Mouse (Mus musculus) bone marrow, adult 2 months (tissue): ENCODE measurements around the gene Mfsd14b. TPM values are rescaled to one million over a fixed set of nuclear protein-coding genes. Genes with fewer than 3 reads are reported as not detected.

Source experiments
- H3K27ac ChIP-seq: fragments of 200-500 bp; 2 replicates; pipeline ENCODE4 v1.5.1; 2012; ENCODE audit warnings: low read depth, mild to moderate bottlenecking, control low read depth, inconsistent platforms, low read length; ENCODE audit not compliant: control insufficient read depth, poor library complexity, insufficient read depth
- H3K4me1 ChIP-seq: fragments of 200-500 bp; 2 replicates; pipeline ENCODE4 v1.6.1; 2011; ENCODE audit warnings: low read length; ENCODE audit not compliant: control insufficient read depth, insufficient read depth
- H3K4me3 ChIP-seq: fragments of 200-500 bp; replicated peaks from 2 replicates; pipeline ENCODE3; 2011; ENCODE audit warnings: mild to moderate bottlenecking, low read depth, low read length, control low read depth; ENCODE audit not compliant: control insufficient read depth
- CTCF ChIP-seq: fragments of 200-500 bp; IDR thresholded peaks from 2 replicates; pipeline ENCODE4 v1.5.1; 2011; ENCODE audit warnings: low read length, control low read depth; ENCODE audit not compliant: control insufficient read depth, insufficient read depth
- POLR2A ChIP-seq: fragments of 200-500 bp; IDR thresholded peaks from 2 replicates; pipeline ENCODE4 v1.6.1; 2011; ENCODE audit warnings: low read depth, mild to moderate bottlenecking, control low read depth, low read length, borderline replicate concordance; ENCODE audit not compliant: control insufficient read depth
- WGBS: fragments of 180-500 bp; shearing (Covaris S2); methylation state at CpG from one replicate; pipeline ENCODE4 v1.1.7; 2018; 5-methylcytosine and 5-hydroxymethylcytosine counted together
- polyA plus RNA-seq: library from polyadenylated mRNA; stranded (reverse); fragments of >200 nt; gene quantifications from 2 replicates; pipeline ENCODE4 v1.2.4, GENCODE M21; 2011; ENCODE audit warnings: low replicate concordance; ENCODE audit not compliant: missing spikeins, insufficient read depth, insufficient read length

Gene Mfsd14b
- polyA plus RNA-seq, 1 experiment = 13.7 TPM

DNA sequence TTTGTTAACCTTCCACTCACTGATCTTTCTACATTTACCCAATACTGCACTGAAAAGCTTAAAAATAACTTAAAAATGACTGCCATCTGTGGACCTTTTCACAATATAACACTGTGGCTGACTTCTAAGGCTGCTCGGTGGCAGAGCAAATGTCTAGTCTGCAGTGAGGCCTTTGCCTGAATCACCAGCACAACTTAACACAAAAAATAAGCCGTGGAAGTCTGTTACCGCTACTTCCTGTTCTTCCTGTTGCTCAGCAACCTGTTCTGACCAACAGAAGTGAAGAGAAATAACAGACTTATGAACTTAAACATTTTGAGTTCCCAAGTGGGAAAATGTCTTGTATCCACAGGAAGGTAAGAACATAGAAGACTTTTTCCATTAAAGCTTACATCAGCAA, 11.5 kb downstream of the Mfsd14b start:
- 16% methylated on average over 3 of the region's 3 CpGs for WGBS
- Histone ChIP-seq H3K27ac (no peak overlapping the region), H3K4me1 (peaks cover 6% of the 10 kb centered on the region), H3K4me3 (no peak overlapping the region)
- TF ChIP-seq POLR2A (no peak), CTCF (no peak)

DNA sequence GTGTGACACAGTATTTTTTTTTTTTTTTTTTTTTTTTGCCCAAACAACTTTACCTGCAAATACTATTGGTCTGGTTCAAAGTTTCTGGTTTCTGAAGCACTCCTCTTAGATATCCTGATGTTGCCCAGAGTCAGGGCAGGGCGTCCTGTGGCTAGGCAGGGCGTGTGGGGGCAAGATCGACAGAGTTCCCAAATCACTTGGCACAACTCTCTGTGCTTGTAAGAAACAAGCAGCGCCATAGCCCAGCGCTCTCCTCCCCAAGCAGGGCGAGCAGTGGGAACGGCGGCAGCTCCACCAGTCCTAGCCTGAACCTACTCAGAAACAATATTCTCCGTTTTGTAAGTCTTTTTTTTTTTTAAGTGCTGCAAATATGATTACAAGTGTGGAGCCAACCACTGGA, 12.1 kb downstream of the Mfsd14b start:
- Histone ChIP-seq H3K4me1 (peaks cover 6% of the 10 kb centered on the region), H3K27ac (no peak overlapping the region), H3K4me3 (no peak overlapping the region)
- no peak for TF ChIP-seq CTCF
- TF ChIP-seq POLR2A = no peak
- 63% methylated on average over 9 of the region's 9 CpGs for WGBS

DNA sequence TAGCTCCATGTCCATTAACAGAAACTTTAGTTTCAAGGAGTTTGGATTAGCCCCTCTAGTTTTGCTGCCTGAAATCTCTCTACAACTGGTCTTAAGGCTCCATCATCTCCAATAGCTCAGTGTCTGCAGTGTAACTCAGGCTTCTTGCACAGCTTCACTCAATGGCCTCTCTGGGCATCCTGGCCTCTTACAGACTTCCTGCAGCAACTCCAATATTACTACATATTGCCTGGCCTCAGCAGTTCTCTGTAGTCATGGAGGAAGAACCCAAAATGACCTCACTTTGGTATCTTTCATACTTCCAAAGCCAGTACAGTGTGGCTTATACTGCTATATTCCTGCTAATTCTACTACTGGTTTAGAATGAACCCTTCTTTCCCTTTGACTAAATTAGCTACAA, 15.8 kb downstream of the Mfsd14b start:
- no peak overlapping the region for H3K4me3 ChIP-seq
- no peak for TF ChIP-seq POLR2A
- TF ChIP-seq CTCF = no peak
- no peak overlapping the region for H3K27ac ChIP-seq
- H3K4me1 ChIP-seq = peaks cover 4% of the 10 kb centered on the region

DNA sequence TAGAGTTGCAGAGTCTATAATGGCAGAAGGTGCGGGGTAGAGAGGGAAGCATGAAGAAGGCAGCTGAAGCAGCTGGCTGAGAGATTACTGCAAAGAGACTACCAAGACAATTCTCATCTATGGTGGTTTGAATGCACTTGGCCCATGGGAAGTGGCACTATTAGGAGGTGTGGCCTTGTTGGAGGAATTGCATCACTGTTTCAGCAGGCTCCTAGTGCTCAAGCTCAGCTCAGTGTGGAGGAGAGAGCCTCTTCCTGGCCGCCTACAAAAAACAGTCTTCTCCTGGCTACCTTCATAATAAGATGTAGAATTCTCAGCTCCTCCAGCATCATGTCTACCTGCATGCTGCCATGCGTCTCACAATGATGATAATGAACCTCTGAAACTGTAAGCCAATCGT, 16.9 kb downstream of the Mfsd14b start:
- 81% methylated on average over 4 of the region's 4 CpGs for WGBS
- Histone ChIP-seq H3K4me1 (peaks cover 4% of the 10 kb centered on the region), H3K4me3 (no peak overlapping the region), H3K27ac (no peak overlapping the region)
- TF ChIP-seq CTCF (no peak), POLR2A (no peak)

DNA sequence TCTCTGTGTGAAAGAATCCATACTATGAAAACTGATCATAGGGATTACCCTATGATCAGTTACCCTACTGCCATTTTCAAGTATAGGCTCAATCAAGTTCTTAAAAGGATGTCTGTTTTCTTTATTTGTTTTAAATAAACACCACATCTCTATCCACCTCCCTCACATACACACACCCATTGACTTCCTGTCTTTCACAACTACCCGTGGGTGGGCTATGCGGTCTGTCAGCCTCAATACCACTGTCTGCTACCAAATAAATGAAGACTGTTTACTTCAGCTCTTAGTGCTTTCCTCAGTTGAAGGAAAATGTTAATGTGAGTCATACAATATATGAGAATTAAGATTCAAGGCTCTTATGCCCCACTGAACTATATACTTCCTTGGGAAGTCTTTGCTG, 42.8 kb downstream of the Mfsd14b start:
- WGBS = 44% methylated on average over 2 of the region's 2 CpGs
- Histone ChIP-seq H3K27ac (no peak overlapping the region), H3K4me3 (no peak overlapping the region), H3K4me1 (no peaks in the 10 kb centered on the region; the same call in 1 of the 2 replicates)
- TF ChIP-seq POLR2A = no peak
- no peak for TF ChIP-seq CTCF

DNA sequence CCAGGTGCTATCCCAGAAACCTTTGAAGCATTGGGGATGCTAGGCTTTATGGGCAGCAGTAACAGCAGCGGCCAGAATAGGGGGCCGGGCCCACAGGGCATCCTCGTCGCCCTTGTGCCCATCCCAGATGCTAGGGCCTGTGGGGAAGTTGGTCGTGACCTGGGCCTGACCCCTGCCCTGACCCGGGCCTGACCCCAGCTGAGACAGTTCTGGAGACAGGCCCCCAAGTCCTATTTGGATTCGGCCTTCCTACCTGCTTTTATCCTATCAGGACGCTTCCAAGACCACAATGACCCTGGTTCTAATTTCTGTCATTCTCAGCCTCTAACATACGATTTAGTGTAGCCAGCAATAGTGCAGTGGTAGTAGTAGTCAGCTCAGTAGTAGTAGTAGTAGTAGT, 60.1 kb downstream of the Mfsd14b start, which contains the start of gene Prss47:
Gene Prss47, minus strand, starts transcription at position 101 of the 400 bp plus-strand sequence.
- 80% methylated on average over 9 of the region's 9 CpGs for WGBS
- Histone ChIP-seq H3K27ac (no peak within 1 kb of the TSS), H3K4me3 (no peak within 1 kb of the TSS), H3K4me1 (no peaks in the 10 kb centered on the region)
- TF ChIP-seq POLR2A (no peak), CTCF (no peak)

DNA sequence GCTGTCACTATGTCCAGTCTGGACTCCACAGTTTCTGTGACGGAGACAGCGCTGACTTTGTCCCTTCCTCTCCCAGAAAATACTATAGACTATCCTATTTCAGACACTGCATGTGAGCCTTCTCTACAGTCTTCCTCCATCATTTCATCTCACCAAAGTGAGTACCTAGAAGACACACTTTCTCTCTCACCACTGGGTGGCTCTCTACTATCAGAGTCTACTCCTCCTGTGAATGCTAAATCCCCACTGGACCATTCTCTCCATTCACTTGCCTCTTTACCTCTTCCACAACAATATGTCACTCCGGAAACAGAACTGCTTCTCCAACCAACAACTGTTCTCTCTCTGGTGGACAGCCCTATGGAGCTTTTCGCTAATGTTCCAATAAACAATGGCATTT, 77.7 kb downstream of the Mfsd14b start:
- Histone ChIP-seq H3K27ac (no peak overlapping the region), H3K4me1 (no peaks in the 10 kb centered on the region), H3K4me3 (no peak overlapping the region)
- WGBS = 61% methylated on average over 4 of the region's 4 CpGs
- TF ChIP-seq CTCF = no peak
- no peak for TF ChIP-seq POLR2A

DNA sequence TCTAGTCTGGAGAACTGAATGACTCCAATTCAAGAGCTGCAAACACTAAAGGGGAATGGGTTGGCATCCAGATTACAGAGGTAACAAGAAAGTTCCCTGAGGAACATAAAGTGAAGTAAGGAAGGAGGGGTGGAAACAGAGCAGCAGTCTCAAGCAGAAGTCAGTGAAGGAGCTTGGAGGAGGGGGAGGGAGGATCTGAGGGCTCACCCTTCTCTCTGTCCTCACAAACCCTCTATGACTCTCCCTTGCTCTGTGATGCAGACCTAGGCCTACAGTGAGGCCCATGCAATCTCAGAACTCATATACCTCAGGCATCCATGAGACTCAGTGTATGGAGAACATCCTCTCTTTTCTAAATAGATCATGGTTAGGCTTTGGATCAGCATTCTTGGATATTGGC, 80.0 kb downstream of the Mfsd14b start, which contains the start of gene Spata31d1c:
Gene Spata31d1c, plus strand, starts transcription at position 301 of the 400 bp plus-strand sequence.
- no peak for TF ChIP-seq CTCF
- TF ChIP-seq POLR2A = no peak
- no peak within 1 kb of the TSS for H3K27ac ChIP-seq

More for the DNA sequence above, 80.0 kb downstream of the Mfsd14b start, which contains the start of gene Spata31d1c:
- H3K4me1 ChIP-seq = no peaks in the 10 kb centered on the region
- no peak within 1 kb of the TSS for H3K4me3 ChIP-seq

Other genes starting within 250 kb of the Mfsd14b start
- not detected in 2 replicates for gene Cntnap3, start 209.0 kb downstream of the Mfsd14b start, polyA plus RNA-seq
- not detected in 2 replicates for gene Spata31, start 195.6 kb downstream of the Mfsd14b start, polyA plus RNA-seq
- gene Spata31d1c, start 79.9 kb downstream of the Mfsd14b start, polyA plus RNA-seq = not detected in 2 replicates
- gene Prss47, start 60.2 kb downstream of the Mfsd14b start, polyA plus RNA-seq = 1.2 TPM in 1 of 2 replicates, not detected in the other
- gene Olfr465-ps1, start 25.1 kb upstream of the Mfsd14b start, polyA plus RNA-seq = not detected in 2 replicates
- gene Olfr466, start 37.3 kb upstream of the Mfsd14b start, polyA plus RNA-seq = not detected in 2 replicates
- 4.9 TPM in 1 of 2 replicates, not detected in the other for gene Nlrp4f, start 93.0 kb upstream of the Mfsd14b start, polyA plus RNA-seq
- gene Gm10775, start 146.6 kb upstream of the Mfsd14b start, polyA plus RNA-seq = not detected in 2 replicates
- 6.1 and 12.2 TPM in 2 replicates for gene Zfp369, start 165.8 kb upstream of the Mfsd14b start, polyA plus RNA-seq